Mouse (Mus musculus) gastrocnemius, adult 18-20 months (tissue): Measurements from ENCODE around the gene Rtl6. TPM values are rescaled to one million over a fixed set of nuclear protein-coding genes. Genes with fewer than 3 reads are reported as not detected.

ENCODE experiments used
- DNase-seq: peaks from one replicate; pipeline ENCODE4 v3.0.0; 2021; ENCODE audit warnings: low spot score
- long read RNA-seq, 2 experiments: library from polyadenylated mRNA; stranded (forward); transcript quantifications; one replicate each; pipeline ENCODE4 v2.0.0; 2021
- total RNA-seq, 2 experiments: library from RNA; stranded (reverse); gene quantifications; 2 replicates each; pipeline ENCODE4 v1.2.3; 2021

Rtl6 gene
- total RNA-seq, result 1 to 10 TPM; 4.0 to 4.1 TPM
- long read RNA-seq, experiment 1, full-length matches to known transcripts, result 16 of 16 reads
- long read RNA-seq, experiment 1, partial matches to known transcripts, result 0 of 16 reads
- long read RNA-seq, experiment 1, other reads (novel, unspliced or antisense), result 0 of 16 reads
- long read RNA-seq, experiment 2, full-length matches to known transcripts, result 8 of 8 reads
- long read RNA-seq, experiment 2, partial matches to known transcripts, result 0 of 8 reads
- long read RNA-seq, experiment 2, other reads (novel, unspliced or antisense), result 0 of 8 reads

DNA sequence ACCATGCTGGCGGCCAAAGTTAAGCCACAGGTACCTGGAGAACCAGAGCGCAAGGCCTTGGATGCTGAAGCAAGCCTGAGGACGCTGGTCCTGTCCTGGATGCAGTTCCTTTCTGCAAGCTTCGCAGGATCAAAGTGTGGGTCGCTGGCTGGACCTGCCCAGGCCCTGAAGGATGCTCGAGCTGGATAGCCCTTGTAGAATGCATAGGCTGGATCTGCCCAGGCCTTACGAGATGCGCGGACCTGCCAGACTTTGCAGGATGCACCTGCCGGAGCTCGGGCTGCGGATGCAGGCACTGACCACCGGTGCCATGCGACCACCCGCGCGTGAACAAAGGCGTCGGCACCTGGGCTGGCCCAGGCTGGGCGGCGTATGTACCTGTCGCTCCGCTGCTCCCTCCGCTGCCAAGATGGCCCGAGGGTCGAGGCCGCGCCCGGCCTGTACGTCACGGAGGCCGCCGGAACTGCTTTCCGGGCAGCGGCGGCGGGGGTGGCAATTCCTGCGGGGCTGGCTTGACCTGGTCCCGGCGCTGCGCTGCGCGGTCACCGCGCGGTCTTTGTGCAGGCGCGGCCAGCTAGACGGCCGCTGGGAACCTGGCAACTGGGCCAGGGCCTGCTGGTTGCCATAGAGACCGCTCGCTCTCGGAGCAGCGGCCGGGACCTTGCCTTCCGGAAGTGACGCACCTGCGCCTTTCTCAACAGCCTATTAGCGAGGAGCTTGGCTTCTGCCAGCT is at the start of gene Rtl6:
TSS of gene Rtl6 (minus strand) at position 635 of the 733 bp plus-strand sequence.
- DNase-seq, result peak; percentile 88

DNA sequence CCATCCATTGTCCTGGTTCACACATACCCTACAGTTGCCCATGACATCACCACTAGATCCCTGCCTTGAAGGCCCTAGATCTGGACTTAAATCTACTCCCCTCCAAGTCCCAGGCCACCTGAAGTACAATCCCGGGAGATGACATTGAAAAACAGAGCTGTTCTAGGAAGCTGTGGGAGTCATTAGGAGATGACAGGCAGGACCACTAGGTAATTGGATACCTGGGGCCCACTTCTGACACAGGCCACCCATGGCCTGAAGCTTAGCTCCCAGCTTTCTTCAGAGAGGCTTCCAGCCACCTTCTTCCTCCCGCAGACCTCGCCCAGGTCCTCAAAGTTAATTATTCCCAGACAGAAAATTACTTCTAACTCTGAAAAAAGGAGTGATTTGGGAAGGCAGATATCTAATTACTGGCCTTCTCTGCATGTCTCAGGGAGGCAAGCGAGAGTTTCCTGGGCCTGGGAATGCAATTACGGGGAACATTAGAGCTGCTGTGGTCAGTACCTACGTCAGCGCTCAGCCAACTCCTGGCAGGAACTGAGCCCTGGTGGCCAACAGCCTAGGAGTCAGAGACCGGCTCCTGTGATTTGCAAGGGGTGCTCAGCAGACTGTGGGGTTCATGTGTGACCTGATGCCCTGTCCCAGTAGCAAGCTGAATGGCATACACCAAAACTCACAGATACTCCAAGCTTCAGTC is 45.8 kb upstream of the Rtl6 start:
- DNase-seq, result no peak

DNA sequence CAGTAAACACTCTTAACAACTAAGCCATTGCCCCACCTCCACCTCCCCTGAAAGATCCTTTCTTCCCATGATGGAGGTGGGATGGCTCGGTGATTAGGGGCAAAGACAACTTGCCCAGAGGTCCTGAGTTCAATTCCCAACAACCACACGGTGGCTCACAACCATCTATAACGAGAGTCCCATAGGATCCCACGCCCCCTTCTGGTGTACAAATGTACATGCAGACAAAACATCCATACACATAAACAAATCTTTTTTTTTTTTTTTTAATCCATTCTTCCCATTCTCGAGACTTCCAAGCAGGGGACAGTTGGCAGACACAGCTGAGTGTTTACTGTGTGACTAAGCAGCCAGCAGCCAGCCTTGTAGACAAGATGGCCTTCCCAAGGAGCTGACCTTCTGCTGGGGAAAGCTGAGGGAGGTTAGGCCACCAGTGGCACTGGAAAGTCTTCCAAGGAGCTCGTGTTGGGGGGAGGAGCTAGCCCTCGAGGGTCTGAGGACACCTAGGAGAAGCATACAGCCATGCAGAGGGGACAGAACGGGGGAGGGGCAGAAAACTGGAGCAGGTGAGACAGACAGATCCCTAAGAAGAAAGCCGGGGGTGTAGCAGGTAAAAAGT is 43.5 kb upstream of the Rtl6 start:
- DNase-seq, result no peak

DNA sequence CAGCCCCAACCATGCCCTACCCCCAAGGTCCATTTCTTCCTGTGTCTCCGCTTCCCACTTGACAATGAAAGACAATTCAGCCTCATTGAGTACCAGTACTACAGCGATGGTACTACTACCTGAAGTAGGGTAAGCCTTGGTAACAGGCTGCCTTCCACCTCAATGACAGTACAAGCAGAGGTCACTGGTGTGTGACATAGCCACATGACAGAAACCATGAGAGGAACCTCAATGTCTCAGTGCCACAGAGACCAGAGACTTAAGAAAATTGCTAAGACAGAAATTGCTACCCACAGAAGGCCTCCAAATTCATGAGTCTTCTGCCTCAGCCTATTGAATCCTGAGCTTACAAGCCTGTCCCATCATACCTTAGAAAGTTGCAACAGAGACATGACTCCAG is 41.3 kb upstream of the Rtl6 start:
- DNase-seq, result no peak

DNA sequence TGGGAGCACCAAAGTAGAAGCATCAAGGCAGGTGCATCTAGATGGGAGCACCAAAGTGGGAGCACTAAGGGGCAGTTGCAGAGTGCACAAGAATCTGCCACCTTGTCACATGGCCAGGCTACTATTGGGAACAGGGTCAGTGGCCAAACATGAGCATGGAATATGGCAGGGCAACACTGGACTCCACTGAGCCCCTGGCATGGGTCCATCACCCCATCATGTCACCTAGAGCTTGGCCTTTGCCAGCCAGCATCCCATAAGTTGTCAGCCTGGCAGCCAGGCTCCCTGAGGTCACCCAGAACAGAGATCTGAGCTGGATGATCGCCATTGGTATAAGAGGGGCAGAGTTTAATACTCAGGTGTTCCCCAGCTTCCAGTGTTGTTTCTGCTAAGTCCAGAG is 40.2 kb upstream of the Rtl6 start:
- no peak for DNase-seq

DNA sequence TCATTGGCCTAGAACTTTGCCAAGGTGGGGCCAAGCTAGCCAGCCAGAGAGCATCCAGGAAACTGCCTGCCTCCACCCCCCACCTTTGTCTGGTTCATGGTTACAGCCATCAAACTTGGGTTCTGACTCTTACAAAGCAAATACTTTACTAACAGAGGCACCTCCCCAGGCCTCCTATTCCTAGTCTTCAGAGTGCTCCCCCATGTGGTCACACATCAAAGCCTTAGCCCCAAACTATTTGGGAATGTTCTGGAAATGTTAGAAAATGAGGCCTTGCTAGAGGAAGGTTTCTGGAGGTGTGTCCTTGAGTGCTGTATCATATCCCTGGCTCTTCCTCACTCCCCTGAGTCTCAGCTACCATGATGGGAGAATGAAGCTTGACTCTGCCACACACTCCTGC is 39.4 kb upstream of the Rtl6 start:
- no peak for DNase-seq

DNA sequence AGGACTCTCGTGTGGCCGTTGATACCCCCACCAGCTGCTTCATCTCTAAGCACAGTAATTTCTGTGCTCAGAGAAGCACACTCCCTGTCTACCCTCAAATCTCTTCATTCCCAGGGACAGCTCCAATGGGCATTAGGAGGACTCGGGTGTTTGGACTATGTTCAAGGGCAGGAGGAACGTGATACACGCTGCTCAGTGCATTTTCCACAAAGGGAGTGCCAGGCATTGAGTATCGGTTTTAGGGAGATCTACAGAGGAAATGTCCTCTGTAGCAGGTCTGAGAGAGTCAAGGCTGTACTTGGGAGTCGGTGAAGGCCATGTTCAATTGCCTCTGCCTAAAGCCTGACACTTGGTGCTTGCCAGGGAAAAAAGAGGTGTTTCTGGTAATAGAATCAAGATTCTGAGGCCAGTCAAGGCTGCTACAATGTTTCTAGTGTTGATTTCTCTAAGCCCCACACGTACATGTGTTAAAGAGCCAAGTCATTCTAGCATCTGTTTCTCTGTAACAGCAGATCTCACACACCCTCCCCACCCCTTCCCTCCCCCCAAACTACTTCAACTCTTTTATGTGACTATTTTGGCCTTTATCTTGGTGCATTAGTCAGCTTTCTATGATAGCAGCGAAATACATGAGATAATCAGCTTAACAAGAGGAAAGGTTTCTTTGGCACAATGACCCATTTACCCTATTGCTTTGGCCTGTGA is 37.8 kb upstream of the Rtl6 start:
- no peak for DNase-seq

DNA sequence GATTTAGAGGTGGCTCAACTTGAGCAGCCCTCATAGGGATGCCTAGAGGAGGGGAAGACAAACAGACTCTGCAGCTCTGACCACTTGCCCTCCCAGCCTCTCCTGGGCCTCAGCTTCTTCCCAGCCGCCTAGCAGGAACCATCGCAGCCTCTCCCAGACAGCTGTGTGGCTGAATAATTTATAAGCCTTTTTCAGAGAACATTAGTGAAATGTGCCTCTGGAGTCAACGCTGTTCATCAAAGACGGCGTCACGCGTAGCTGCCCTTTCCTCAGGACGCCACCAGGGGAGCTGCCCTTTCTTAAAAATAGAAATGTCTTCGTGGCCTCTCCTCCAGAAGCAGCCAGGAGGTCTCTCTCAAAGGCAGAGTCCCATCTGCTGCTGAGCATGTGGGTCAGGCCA is 35.9 kb upstream of the Rtl6 start:
- DNase-seq, result no peak

DNA sequence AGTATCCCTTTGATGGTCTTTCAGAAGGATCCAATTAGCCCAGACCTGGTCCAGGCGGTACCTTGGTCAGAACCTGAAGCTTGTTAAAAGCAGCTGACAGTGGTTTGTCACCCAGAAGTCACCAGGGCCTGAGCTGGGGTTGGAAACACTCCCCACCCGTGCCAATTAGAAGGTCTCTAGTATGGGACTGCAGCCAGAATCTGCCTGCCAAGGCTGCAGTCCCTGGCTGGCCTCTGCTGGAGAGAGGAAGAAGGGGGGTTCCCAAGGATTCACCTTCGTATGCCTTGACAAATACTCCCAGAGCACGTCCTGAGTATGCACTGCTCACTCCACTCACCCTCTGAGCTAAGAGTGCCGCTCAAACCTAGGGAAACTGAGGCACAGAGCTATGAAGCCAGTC is 34.6 kb upstream of the Rtl6 start:
- no peak for DNase-seq

DNA sequence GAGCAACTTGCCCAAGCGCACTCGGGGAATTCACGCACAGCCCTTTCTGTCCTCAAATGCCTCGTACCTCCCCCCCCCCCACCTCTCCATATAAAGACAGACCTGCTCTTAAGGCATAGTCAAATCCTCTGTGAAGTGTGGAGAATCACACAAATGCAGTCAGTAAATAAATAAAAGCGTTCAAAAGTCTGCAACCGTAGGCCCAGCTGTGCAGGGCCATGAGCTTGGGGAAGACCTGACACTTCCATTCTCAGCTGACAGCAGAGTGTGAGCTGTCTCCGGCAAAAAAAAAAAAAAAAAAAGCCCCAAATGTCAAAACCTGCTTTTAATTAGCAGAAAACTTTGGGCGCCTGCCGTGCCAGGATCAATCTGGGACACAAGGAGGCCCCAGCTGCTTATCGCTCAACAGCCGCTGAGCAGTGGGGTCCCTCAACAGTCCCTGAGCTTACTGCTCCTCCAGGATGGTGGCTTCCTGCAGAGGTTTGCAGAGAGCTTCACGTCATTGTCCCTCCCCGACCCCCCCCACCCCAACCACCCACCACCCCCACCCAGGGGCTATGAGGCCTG is 34.0 kb upstream of the Rtl6 start:
- no peak for DNase-seq

DNA sequence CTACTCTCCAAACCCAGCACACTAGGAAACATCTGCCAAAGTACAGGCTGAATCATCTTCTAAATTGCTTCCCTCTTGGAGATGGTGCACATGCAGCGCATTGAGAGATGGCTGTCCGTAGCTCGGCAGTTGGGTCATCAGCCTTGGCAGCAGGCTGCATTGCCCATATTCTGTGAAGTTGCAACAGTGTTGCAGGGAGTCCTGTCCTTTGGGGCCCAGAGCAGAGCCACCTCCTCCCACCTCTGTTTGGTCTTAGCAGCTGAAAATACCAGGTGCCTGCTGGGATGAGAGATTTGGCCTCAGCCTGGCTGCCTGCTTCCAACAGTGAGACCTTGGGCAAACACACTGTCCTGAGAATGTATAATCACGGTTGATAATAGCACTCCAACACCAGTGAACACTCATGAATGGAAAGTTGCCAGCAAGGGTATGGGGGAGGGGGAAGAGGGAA is 30.8 kb upstream of the Rtl6 start:
- no peak for DNase-seq

DNA sequence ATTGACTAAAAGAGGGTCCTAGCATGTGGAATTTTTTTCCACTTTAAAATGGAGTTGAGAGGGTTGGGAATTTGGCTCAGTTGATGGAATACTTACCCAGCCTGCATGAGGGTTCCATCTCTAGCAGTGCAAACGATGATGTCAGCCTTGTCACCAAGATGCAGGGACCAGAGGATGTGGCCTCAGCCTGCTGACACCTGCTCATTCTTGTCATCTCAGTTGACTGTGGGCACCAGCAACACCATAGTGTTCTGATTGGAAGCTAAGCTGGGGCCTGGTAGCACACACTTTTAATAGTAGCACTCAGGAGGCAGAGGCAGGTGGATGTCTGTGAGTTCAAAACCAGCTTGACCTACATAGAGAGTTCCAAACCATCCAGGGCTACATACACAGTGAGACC is 21.0 kb upstream of the Rtl6 start:
- DNase-seq, result no peak

DNA sequence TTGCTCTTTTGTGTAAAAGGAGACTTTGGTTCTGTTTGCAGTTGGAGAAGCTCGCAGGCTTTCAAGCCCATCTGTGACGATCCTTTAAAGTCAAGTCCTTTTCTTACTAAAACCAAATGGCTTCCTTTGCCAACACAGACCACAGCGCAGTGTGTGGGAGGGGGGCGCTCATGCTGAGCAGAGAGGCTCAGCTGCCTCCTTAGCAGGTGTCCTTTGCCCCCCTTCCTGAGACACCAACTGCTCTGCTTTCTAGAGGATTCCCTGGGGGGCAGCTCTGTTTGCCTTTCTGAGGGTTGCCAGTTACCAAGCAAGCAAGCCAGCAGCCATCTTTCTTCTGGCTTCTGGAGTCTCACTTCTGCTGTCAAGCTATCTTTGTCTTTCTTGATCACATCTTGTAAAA is 19.4 kb upstream of the Rtl6 start:
- DNase-seq, result no peak

DNA sequence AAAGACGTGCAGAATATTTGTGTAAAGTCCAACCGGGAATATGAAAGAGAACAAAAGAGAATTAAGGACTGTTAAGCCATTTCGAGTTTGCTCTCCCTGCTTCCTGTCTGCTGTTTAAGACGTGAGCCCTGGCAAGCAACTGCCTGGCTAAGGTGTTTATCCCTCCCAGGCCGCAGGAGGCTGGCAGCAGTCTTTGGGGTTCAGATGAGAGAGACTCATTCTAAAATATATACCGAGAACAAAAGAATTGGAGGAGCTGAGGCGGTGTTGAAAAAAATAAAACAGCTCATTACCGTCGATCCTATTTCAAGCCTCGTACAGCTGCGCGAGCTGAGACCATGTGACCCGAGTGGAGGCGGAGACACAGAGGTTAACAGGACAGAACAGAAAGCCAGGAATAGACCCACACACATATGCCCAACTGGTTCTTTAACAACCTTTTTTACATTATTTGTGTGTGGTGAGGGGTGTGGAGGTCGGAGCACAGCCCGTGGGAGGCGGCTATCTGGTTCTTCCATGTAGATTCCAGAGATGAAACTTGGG is 9.0 kb upstream of the Rtl6 start:
- DNase-seq, result no peak

DNA sequence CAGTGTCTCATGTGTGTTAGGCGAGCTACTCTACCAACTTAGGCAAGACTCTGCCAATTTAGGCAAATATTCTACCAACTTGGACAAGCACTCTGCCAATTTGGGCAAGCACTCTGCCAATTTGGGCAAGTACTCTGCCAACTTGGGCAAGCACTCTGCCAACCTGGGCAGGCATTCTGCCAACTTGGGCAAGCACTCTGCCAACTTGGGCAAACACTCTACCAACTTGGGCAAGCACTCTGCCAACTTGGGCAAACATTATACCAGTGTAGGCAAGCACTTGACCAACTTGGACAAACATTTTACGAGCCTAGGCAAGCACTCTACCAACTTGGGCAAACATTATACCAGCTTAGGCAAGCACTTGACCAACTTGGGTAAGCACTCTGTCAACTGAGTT is 3.9 kb upstream of the Rtl6 start:
- DNase-seq, result no peak

DNA sequence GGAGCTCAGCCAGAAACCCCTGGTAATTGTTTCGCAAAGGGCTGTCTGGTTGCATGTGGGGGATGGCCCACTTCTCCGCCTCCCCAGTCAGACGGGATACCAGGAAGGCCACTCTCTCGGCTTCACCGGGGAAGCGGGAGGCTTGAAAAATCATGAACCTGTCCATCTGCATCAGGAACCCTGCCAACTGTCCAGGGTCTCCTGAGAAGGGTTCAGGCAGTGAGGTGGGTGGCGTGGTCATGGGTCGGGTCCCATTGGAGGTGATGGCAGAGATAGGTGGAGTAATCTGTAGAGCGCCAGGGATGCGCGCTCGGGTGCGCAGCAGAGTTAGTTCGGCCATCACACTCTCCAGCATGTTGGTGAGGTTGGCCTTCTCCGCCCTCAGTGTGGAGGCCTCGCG is 949 bp downstream of the Rtl6 start:
- no peak for DNase-seq

DNA sequence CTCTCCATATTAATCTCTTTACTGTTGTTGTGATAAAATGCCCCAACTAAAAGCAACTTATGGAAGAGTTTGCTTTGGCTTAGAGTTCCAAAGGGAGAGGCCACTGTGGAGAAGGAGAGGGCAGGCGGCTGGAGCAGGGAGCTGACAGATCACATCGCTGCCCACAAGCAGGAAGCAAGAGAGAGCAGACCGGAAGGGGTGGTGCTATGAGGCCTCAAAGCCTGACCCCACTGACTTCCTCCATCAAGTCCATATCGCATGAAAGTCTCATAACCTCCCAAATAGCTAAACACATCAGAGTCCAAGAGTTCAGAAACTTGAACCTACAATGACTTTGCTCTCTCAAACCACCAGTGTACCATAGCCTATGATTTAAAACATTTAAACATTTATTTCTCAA is 6.6 kb downstream of the Rtl6 start:
- no peak for DNase-seq

DNA sequence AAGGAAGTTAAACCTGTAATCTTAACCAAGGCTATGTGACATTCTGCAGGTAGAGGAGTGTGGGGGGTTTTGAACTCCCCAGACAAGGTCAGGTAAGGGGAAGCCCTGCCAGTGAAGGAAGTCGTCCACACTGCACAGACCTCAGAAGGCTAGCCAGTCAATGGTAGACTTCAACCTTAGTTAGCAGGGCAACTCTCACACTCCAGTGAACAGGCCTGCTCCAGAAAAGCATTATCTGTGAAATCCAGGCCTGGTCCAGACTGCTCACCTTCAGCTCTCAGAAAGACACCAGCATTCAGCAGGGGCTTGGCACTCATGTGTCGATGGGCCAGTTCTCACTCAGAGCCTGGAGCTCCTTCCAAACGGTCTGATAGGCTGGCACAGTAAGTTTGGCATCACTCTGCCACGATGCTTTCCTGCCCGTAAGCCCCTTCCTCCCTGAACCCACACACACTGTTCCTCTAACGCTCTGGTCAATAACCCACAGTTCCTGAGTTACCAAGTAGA is 8.3 kb downstream of the Rtl6 start:
- DNase-seq, result no peak

DNA sequence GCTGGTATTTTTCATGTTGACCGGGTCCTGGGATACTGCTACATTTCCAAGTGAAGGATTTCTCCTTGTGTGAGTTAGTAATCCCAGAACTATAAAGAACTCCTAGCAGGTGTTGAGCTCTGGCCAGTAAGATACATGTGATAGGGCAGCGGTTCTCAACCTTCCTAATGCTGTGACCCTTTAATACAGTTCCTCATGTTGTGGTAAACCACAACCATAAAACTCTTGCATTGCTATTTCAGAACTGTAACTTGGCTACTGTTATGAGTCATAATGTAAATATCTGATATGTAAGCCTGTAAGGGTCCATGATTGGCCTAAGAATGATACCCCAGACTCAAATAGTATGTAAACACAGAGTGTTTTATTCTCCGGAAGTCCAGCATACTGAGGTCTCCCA is 11.6 kb downstream of the Rtl6 start:
- no peak for DNase-seq

DNA sequence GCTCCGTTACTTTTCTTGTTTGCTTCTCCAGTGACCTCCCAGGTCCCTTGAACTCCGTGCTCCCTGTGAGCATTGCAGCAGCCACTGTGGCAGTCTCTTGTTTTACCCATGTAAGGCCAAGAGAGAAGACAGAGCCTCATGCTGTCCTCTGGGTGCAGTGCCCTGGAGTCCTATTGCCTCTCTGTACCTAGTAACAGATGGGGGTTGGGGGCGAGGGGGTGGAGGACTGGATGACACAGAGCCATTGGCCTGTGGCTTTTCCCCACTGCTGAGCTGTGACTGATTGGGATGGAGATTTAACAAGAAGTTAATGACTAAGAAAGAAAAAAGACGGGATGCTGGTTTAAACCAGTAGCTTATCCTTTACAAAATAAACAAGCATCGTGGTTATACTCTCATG is 16.4 kb downstream of the Rtl6 start:
- no peak for DNase-seq
